Mouse (Mus musculus) spleen, postnatal 14 days (tissue): Measurements from ENCODE around the gene Sbp.

Experiments used
- DNase-seq, 2 experiments: peaks; one replicate each; pipeline ENCODE4 v3.0.0; 2021 to 2022; ENCODE audit warnings: low spot score in 2 of 2

The Sbp gene

GRCm38 (mm10) chr17:23992789-23993553, 51.5 kb downstream of the Sbp start:
- no peak for DNase-seq

GRCm38 (mm10) chr17:23993559-23994428, 52.3 kb downstream of the Sbp start:
- DNase-seq = peak; percentile 69 to 83

- no peak for DNase-seq
Observed at GRCm38 (mm10) chr17:23994667-23995066, 53.2 kb downstream of the Sbp start.
